Mouse (Mus musculus) lung, postnatal 0 days (tissue): Measurements from ENCODE around the gene Ano4. TPM values are rescaled to one million over a fixed set of nuclear protein-coding genes. Genes with fewer than 3 reads are reported as not detected.
"Not testable (repeated sequence)": the region's sequence is repeated elsewhere in the genome, so short reads cannot be mapped to it uniquely, and the experiment has no call there.

Experiments
- ATAC-seq: fragments of 200-750 bp; cut with Nextera tagmentation; 2 replicates; pipeline ENCODE4 v1.8.0; 2017; ENCODE audit warnings: moderate library complexity
- DNase-seq: peaks from one replicate; pipeline ENCODE4 v3.0.0-alpha.2; 2016; ENCODE audit warnings: low spot score
- H3K27ac ChIP-seq: fragments of 300-500 bp; sonication (generic); 2 replicates; pipeline ENCODE4 v1.5.1; 2014; ENCODE audit warnings: antibody characterized with exemption, mild to moderate bottlenecking, low read length, mixed read lengths
- H3K27me3 ChIP-seq: fragments of 300-500 bp; sonication (generic); replicated peaks from 2 replicates; pipeline ENCODE4 v1.6.1; 2014; ENCODE audit warnings: low read length, mixed read lengths; ENCODE audit not compliant: insufficient read depth
- H3K36me3 ChIP-seq: fragments of 300-500 bp; sonication (generic); 2 replicates; pipeline ENCODE4 v1.6.1; 2014; ENCODE audit warnings: low read length, mixed read lengths; ENCODE audit not compliant: insufficient read depth
- H3K4me1 ChIP-seq: fragments of 300-500 bp; sonication (generic); 2 replicates; pipeline ENCODE4 v1.6.1; 2014; ENCODE audit warnings: antibody characterized with exemption, low read depth, low read length, mixed read lengths; ENCODE audit not compliant: insufficient read depth
- H3K4me2 ChIP-seq: fragments of 300-500 bp; sonication (generic); replicated peaks from 2 replicates; pipeline ENCODE4 v1.6.1; 2014; ENCODE audit warnings: low read depth, mild to moderate bottlenecking, low read length, moderate library complexity, mixed read lengths
- H3K4me3 ChIP-seq: fragments of 300-500 bp; sonication (generic); 2 replicates; pipeline ENCODE4 v1.5.1; 2014; ENCODE audit warnings: low read depth, low read length
- H3K9ac ChIP-seq: fragments of 300-500 bp; sonication (generic); replicated peaks from 2 replicates; pipeline ENCODE4 v1.6.1; 2014; ENCODE audit warnings: low read depth, mild to moderate bottlenecking
- H3K9me3 ChIP-seq: fragments of 300-500 bp; sonication (generic); 2 replicates; pipeline ENCODE4 v1.6.1; 2016; ENCODE audit warnings: low read length, mixed read lengths
- CTCF ChIP-seq: IDR thresholded peaks from 2 replicates; pipeline ENCODE4 v1.5.1; 2016; ENCODE audit warnings: antibody characterized with exemption, mild to moderate bottlenecking
- EP300 ChIP-seq: IDR thresholded peaks from 2 replicates; pipeline ENCODE4 v1.6.1; 2016; ENCODE audit warnings: antibody characterized with exemption, mild to moderate bottlenecking, control low read depth
- WGBS: fragments of 180-500 bp; shearing (Covaris S2); extraction: QIAGEN DNeasy Blood & Tissue Kit; methylation state at CpG from one replicate; pipeline ENCODE4 v1.1.7; 2014; 5-methylcytosine and 5-hydroxymethylcytosine counted together
- polyA plus RNA-seq: library from polyadenylated mRNA; unstranded; fragments of >200 nt; fragmentation: Nextera tagmentation; extraction: Ambion mirVana; gene quantifications from 2 replicates; pipeline ENCODE4 v1.2.1, GENCODE M21; 2015

Gene Ano4
- polyA plus RNA-seq, 1 experiment from 2014 or later = 0.11 TPM

DNA sequence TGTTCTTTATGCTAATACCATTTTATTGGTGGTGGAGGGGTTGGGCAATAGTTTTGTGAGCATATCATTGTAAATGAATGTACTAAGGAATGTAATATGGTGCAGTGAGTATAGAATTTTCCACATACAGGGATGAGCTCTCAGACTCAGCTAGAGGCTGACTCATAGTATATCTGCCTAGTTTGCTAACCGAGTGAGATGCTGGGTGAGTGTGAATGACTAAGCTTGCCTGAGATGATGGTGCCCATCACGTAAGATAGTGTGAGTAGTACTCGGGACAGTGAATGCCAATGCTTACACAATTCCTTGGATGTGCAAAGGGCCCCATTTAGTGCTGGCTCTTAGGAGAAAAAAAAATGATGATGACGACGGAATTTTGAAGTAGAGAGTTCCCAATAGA is 267.1 kb downstream of the Ano4 start:
- no peak overlapping the region for H3K4me2 ChIP-seq

DNA sequence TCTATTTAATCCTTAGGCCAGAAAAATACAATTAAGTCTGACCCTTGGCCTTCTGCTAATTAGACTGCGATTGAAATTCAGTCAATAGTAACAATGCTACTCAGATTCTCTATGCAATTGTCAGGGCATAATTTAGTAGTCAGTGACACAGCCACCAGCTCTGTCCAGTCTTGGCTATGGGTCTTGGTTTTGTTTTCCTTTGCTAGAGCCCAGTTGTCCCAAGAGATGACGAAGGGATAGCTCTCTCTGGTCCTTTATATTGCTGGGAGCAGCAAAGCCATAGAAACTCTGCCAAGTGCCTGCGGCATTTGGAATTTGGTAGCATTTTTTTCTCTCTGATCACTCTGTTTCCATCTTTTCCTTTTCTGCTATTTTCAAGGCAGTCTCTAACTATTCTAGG is 288.7 kb downstream of the Ano4 start:
- H3K4me3 ChIP-seq = no peak overlapping the region
- no peaks in the 10 kb centered on the region for H3K36me3 ChIP-seq
- H3K9me3 ChIP-seq = no peaks in the 10 kb centered on the region
- H3K27me3 ChIP-seq = no peaks in the 10 kb centered on the region
- TF ChIP-seq CTCF = no peak
- TF ChIP-seq EP300 = no peak
- no peak for DNase-seq
- no peak overlapping the region for H3K4me2 ChIP-seq
- no peak for ATAC-seq
- no peaks in the 10 kb centered on the region for H3K4me1 ChIP-seq
- no peak overlapping the region for H3K9ac ChIP-seq
- 78% methylated on average over 3 of the region's 3 CpGs for WGBS
- no peak overlapping the region for H3K27ac ChIP-seq

More for the DNA sequence above, 267.1 kb downstream of the Ano4 start:
- TF ChIP-seq CTCF (no peak), EP300 (no peak)
- H3K9me3 ChIP-seq = no peaks in the 10 kb centered on the region
- no peaks in the 10 kb centered on the region for H3K4me1 ChIP-seq
- DNase-seq = no peak
- no peaks in the 10 kb centered on the region for H3K36me3 ChIP-seq
- no peak overlapping the region for H3K9ac ChIP-seq
- H3K4me3 ChIP-seq = no peak overlapping the region
- 82% methylated on average over 5 of the region's 5 CpGs for WGBS
- no peak overlapping the region for H3K27ac ChIP-seq
- ATAC-seq = no peak
- H3K27me3 ChIP-seq = no peaks in the 10 kb centered on the region

DNA sequence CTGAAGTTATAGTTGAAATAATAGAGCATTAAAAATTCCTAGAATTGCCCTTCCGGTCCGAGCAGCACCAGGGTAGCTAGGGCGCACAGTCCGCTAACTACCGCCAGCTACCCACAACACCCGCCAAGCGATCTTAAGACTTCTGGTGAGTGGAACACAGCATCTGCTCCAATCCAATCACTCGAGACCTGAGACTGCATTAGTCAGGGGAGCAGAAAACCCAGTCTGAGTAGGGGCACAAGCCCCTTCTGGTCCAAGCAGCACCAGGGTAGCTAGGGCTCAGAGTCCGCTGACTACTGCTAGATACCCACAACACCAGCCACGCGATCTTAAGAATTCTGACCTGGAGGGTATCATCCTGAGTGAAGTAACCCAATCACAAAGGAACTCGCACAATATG is 299.6 kb downstream of the Ano4 start:
- H3K9ac ChIP-seq, H3K4me3 ChIP-seq, H3K4me1 ChIP-seq, ATAC-seq, DNase-seq, H3K27ac ChIP-seq, H3K36me3 ChIP-seq, H3K4me2 ChIP-seq, H3K9me3 ChIP-seq, H3K27me3 ChIP-seq: not testable (repeated sequence)
- 88% methylated on average over 12 of the region's 12 CpGs for WGBS

GRCm38 (mm10) chr10:89044166-89044565 is 300.4 kb downstream of the Ano4 start:
- H3K27ac ChIP-seq = no peak overlapping the region
- H3K36me3 ChIP-seq = no peaks in the 10 kb centered on the region
- 79% methylated on average over 1 of the region's 1 CpGs for WGBS
- H3K9ac ChIP-seq = no peak overlapping the region
- H3K27me3 ChIP-seq = no peaks in the 10 kb centered on the region
- H3K4me1 ChIP-seq = no peaks in the 10 kb centered on the region
- no peak overlapping the region for H3K4me3 ChIP-seq
- TF ChIP-seq CTCF (no peak), EP300 (no peak)
- H3K4me2 ChIP-seq = no peak overlapping the region
- ATAC-seq (no peak), DNase-seq (no peak)
- H3K9me3 ChIP-seq = no peaks in the 10 kb centered on the region

DNA sequence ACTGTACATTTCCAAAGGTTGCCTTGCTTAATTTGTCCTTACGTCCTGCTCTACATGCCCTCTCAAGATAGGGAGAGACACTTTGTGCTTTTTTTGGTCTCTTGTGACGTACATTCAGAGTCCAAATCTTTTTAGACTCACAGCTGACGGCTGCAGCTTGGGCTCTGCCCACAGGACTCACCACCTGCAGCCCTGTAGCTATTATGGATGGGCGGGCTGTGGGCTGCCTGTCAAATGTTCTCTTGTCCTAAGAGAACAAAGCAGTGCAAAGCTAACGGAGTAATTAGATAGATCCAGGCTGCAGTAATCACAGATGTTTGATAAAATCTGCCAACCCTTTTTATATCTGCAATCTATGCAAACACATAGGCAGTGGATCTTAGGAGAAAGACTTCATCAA is 325.6 kb downstream of the Ano4 start:
- Histone ChIP-seq H3K36me3 (no peaks in the 10 kb centered on the region), H3K4me1 (no peaks in the 10 kb centered on the region), H3K4me3 (no peak overlapping the region), H3K4me2 (no peak overlapping the region), H3K27me3 (no peaks in the 10 kb centered on the region), H3K9me3 (no peaks in the 10 kb centered on the region), H3K27ac (no peak overlapping the region), H3K9ac (no peak overlapping the region)
- TF ChIP-seq EP300 = no peak
- no peak for TF ChIP-seq CTCF
- no peak for DNase-seq
- 59% methylated on average over 5 of the region's 5 CpGs for WGBS
- no peak for ATAC-seq

DNA sequence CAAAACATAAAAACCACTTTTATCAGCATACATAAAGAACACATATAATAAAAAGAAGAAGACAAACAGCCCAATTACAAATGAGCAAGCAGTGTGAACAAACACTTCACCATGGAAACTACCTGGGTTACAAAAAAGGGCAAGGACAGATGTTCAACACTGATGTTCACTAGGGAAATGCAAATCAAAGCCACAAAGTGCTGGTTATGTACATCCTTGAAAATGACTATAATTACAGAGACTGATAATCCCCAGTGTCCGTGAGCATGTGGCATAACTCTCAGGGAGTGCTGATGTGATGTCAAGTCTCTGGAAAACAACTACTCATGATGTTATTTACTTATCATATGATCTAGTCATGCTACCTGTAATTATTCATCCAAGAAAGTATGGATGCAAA is 336.3 kb downstream of the Ano4 start:
- no peak overlapping the region for H3K27ac ChIP-seq
- no peak overlapping the region for H3K9ac ChIP-seq
- H3K27me3 ChIP-seq = no peaks in the 10 kb centered on the region
- no peak overlapping the region for H3K4me3 ChIP-seq
- H3K36me3 ChIP-seq = no peaks in the 10 kb centered on the region
- TF ChIP-seq EP300 = no peak
- TF ChIP-seq CTCF = no peak
- H3K9me3 ChIP-seq = no peaks in the 10 kb centered on the region
- H3K4me2 ChIP-seq = no peak overlapping the region
- 67% methylated on average over 1 of the region's 1 CpGs for WGBS
- no peak for DNase-seq
- no peaks in the 10 kb centered on the region for H3K4me1 ChIP-seq
- no peak for ATAC-seq

GRCm38 (mm10) chr10:89004518-89004917 is 340.0 kb downstream of the Ano4 start:
- Histone ChIP-seq H3K9ac (no peak overlapping the region), H3K27me3 (no peaks in the 10 kb centered on the region), H3K36me3 (no peaks in the 10 kb centered on the region), H3K9me3 (no peaks in the 10 kb centered on the region), H3K27ac (no peak overlapping the region), H3K4me1 (no peaks in the 10 kb centered on the region), H3K4me2 (no peak overlapping the region), H3K4me3 (no peak overlapping the region)
- ATAC-seq = no peak
- 88% methylated on average over 3 of the region's 3 CpGs for WGBS
- TF ChIP-seq EP300 = no peak
- no peak for TF ChIP-seq CTCF
- DNase-seq = no peak
